Mouse (Mus musculus): ENCODE results near the gene Olfr525. TPM values are rescaled to one million over a fixed set of nuclear protein-coding genes. Genes with fewer than 3 reads are reported as not detected.

Olfr525 gene
- total RNA-seq (2023), result not detected

DNA sequence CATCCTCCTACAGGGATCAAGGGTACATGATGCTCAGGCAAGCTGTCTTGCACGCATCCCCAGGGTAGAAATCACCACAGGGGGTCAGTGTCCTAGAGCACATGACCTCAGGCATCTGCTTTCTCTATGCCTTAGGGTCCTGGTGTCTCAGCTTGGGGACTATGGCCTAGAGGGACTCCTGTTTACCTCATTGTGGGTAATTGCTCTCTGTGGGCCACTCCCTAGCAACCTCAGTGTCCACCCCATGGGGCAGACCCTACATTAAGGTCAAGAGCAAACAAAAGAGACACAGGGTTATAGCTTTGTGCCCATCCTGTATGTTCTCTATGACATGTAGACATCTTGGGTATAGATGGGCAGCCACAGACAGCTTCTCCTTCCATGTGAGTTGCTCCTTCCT, at the start of gene Olfr525:
Gene Olfr525, plus strand, starts transcription at position 301 of the 400 bp plus-strand sequence.

GRCm38 (mm10) chr7:140333717-140334116, 13.1 kb downstream of the Olfr525 start, which contains the start of gene Olfr527:
Gene Olfr527, plus strand, starts transcription at chr7:140334017.

GRCm38 (mm10) chr7:140361571-140361970, 40.9 kb downstream of the Olfr525 start, which contains the start of gene Olfr60:
Gene Olfr60, minus strand, starts transcription at chr7:140361671.

DNA sequence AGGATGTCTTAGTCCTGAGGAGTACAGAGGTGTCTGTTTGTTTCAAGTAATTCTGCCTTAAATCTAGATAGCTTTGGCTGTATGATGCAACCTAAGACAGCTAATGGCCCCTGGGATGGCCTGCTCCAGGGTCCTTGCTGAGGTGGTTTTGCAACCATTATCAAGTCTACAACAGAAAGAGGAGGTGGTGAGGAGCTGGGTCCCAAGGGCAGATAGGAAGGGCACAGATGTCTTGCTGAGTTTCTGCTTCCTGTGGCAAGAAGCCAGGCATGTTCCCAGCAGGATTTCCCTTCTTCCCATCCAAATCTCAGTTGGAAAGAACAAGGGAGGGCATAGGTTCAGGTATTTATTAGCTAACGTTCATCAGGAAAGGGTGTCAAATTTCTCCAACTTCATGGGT, 55.6 kb downstream of the Olfr525 start, which contains the start of gene Olfr530:
Gene Olfr530, minus strand, starts transcription at position 101 of the 400 bp plus-strand sequence.

Other genes with a start within 250 kb of the Olfr525 start
- not detected for gene Caly, start 238.3 kb upstream of the Olfr525 start, total RNA-seq (2023)
- gene Prap1, start 227.5 kb upstream of the Olfr525 start, total RNA-seq (2023), result not detected
- gene Fuom, start 218.4 kb upstream of the Olfr525 start, total RNA-seq (2023), result 6.7 TPM
- gene Paox, start 205.1 kb upstream of the Olfr525 start, total RNA-seq (2023), result 6.2 TPM
- 27.2 TPM for gene Echs1, start 204.4 kb upstream of the Olfr525 start, total RNA-seq (2023)
- gene Mtg1, start 183.3 kb upstream of the Olfr525 start, total RNA-seq (2023), result 21.7 TPM
- gene Sprn, start 166.0 kb upstream of the Olfr525 start, total RNA-seq (2023), result not detected
- gene Olfr522, start 156.1 kb upstream of the Olfr525 start, total RNA-seq (2023), result not detected
- not detected for gene Olfr523, start 147.6 kb upstream of the Olfr525 start, total RNA-seq (2023)
- gene Olfr524, start 114.9 kb upstream of the Olfr525 start, total RNA-seq (2023), result not detected
- gene Cd163l1, start 102.6 kb upstream of the Olfr525 start, total RNA-seq (2023), result not detected
- gene 5830411N06Rik, start 73.6 kb upstream of the Olfr525 start, total RNA-seq (2023), result 0.61 TPM
- not detected for gene Olfr527, start 13.2 kb downstream of the Olfr525 start, total RNA-seq (2023)
- not detected for gene Olfr60, start 40.8 kb downstream of the Olfr525 start, total RNA-seq (2023)
- gene Olfr530, start 55.5 kb downstream of the Olfr525 start, total RNA-seq (2023), result not detected
- gene Olfr531, start 82.1 kb downstream of the Olfr525 start, total RNA-seq (2023), result not detected
- gene Olfr532, start 100.8 kb downstream of the Olfr525 start, total RNA-seq (2023), result not detected
- gene Olfr533, start 142.5 kb downstream of the Olfr525 start, total RNA-seq (2023), result not detected
- not detected for gene Olfr535, start 163.4 kb downstream of the Olfr525 start, total RNA-seq (2023)
- gene Olfr536, start 186.5 kb downstream of the Olfr525 start, total RNA-seq (2023), result not detected
- not detected for gene Olfr538, start 247.0 kb downstream of the Olfr525 start, total RNA-seq (2023)

Measured in CD8-positive naive resting alpha-beta T cell, adult 57 days (primary cell).